8 mouse cellular contexts compared by ENCODE assay signal in the genomic region with DNA sequence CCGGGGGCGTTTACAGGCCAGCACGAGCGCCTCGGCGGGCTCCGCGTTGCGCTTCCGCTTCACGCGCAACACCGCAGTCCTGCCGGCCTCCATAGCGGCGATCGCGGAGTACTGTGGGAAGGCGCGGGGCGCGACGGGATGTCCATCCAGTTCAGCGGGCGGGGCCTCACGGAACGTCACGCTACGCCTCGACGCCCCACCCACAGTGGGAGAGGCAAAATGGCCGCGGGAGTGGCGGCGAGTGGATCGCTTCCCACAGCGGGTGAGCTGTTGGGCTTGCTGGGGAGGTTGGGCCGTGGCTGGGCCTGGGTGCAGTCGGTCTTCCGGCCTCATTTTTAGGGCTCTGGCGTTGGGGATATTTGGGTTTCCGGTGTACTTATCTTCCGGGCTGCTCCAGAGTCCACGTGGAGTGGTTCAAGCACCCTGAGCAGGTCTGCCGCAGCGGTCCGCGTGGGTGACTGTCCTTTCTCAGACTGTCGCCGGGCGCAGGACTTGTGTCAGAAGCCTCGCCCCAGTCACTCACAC. TPM values are rescaled to one million over a fixed set of nuclear protein-coding genes. Genes with fewer than 3 reads are reported as not detected.
DNase-seq lines count a peak whose midpoint lies in the region; ATAC-seq lines count a peak whose summit lies in the region.

A gene (minus strand): TSS at position 115 of the 525 bp plus-strand sequence.
A gene (plus strand): TSS at position 116 of the 525 bp plus-strand sequence.

- H3K9me3 ChIP-seq in hindbrain, embryonic 11.5 days (ENCODE audit: control insufficient read depth, low read length) = no peaks in the 10 kb centered on the region

- H3K4me2 ChIP-seq in hindbrain, embryonic 11.5 days (replicated peaks; ENCODE audit: low read depth, low read length) = peak within 1 kb of the TSS; percentile 71

- ATAC-seq in hindbrain, embryonic 11.5 days (ENCODE audit: low FRiP score) = peak; percentile 98

- 0% methylated on average over 52 of the region's 52 CpGs for WGBS in hindbrain, embryonic 11.5 days

- H3K4me1 ChIP-seq in hindbrain, embryonic 11.5 days (replicated peaks; ENCODE audit: control insufficient read depth, insufficient read depth, low read length) = 0 out of 2 replicates have a peak, but pooled peaks cover 2% of the 10 kb centered on the region

- peak within 1 kb of the TSS; percentile 90 for H3K27ac ChIP-seq in hindbrain, embryonic 11.5 days (ENCODE audit: low read depth, low read length)

- no peaks in the 10 kb centered on the region for H3K27me3 ChIP-seq in hindbrain, embryonic 11.5 days (ENCODE audit: control insufficient read depth, insufficient read depth, low read length)

- peak within 1 kb of the TSS; percentile 92 for H3K9ac ChIP-seq in hindbrain, embryonic 11.5 days (ENCODE audit: low read depth, low read length)

- H3K36me3 ChIP-seq in hindbrain, embryonic 11.5 days (ENCODE audit: control insufficient read depth, insufficient read depth, low read length) = 0 out of 2 replicates have a peak, but pooled peaks cover 3% of the 10 kb centered on the region

- H3K4me3 ChIP-seq in hindbrain, embryonic 11.5 days (ENCODE audit: low read depth, low read length) = peak within 1 kb of the TSS; percentile 89

- DNase-seq in MN1 (ENCODE audit: low spot score) = peak; percentile 98
- DNase-seq in cerebellum, adult 9-10 months = peak; percentile 93
- peak; percentile 91 to 97 for DNase-seq in frontal cortex, adult 2 months (ENCODE audit: extremely low spot score in 1 of 2, low spot score in 1 of 2)
- DNase-seq in hindbrain, embryonic 11.5 days (ENCODE audit: low spot score) = peak; percentile 95
- peak; percentile 94 to 96 for DNase-seq in layer of hippocampus, postnatal 14 days (ENCODE audit: low spot score in 2 of 2)
- DNase-seq in lung, postnatal 14 days = peak; percentile 95
- peak; percentile 78 for DNase-seq in retina, adult 2 months (ENCODE audit: low read depth, low spot score)
- peak; percentile 93 to 94 for DNase-seq in thymus, postnatal 36 days

RNA-seq across cellular contexts. Expression of the first gene that starts in this region (rescaled TPM):
- polyA plus RNA-seq in frontal cortex, adult 2 months (2012; rRNA removed) = 27.1 and 29.1 TPM in 2 replicates
- 46.1 and 46.2 TPM in 2 replicates for polyA plus RNA-seq in hindbrain, embryonic 11.5 days (2014; fragmentation: Nextera tagmentation; extraction: Ambion mirVana)
- 10 to 100 TPM; 26.6 to 28.3 TPM for total RNA-seq in layer of hippocampus, postnatal 14 days (2021)

RNA-seq across cellular contexts. Expression of the second gene that starts in this region (rescaled TPM):
- polyA plus RNA-seq in frontal cortex, adult 2 months (2012; rRNA removed) = 28.3 and 33.4 TPM in 2 replicates
- 55.1 and 57.6 TPM in 2 replicates for polyA plus RNA-seq in hindbrain, embryonic 11.5 days (2014; fragmentation: Nextera tagmentation; extraction: Ambion mirVana)
- total RNA-seq in layer of hippocampus, postnatal 14 days (2021) = 10 to 100 TPM; 32.1 to 34.3 TPM

Comparison
In these comparisons a context has a peak if more than half of its experiments do, and no peak if none do; other contexts are left out.
1. Peak in every context shown above with its lines: DNase-seq, ATAC-seq, H3K4me3 ChIP-seq and H3K27ac ChIP-seq.